Mouse (Mus musculus): ENCODE results near the gene Polg2. TPM values are rescaled to one million over a fixed set of nuclear protein-coding genes. Genes with fewer than 3 reads are reported as not detected.

The Polg2 gene
- total RNA-seq (2014; rRNA removed) (9.5 and 10.5 TPM in 2 replicates), polyA plus RNA-seq (2015; fragmentation: Nextera tagmentation; extraction: Ambion mirVana) (10.0 and 11.3 TPM in 2 replicates)

DNA sequence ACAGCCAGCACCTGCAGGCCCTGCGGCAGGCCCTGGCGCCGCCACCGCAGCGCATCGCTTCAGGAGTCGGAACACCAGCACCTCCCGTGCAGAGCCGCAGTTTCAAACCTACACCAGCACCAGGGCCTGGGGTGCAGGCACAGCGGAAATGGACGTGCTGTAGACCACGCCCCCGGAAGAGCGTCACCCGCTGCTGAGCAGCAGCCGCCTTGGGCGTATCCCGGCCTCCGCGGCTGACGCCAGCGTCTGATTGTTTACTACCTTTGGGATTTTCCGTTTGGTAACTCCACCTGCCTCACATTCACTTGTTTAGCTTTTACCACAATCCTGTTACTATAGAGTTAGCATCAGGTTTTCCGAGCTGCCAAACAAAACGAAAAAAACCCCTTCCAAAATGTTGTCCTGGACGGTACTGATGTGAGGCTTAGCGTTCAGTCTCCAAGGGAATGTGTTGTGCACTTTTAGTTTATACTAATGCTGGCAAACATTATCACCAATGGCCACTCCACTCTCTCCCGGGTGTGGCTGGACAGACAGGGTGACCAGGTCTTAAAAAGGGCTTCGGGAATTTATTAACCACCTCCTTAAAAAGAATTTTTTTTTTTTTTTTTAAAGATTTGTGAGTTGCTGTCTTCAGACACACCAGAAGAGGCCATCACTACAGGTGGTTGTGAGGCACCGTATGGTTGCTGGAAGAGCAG, at the start of gene Polg2:
Gene Polg2 (minus strand): TSS at position 150 of the 701 bp plus-strand sequence.
- peak within 1 kb of the TSS; percentile 87 for H3K4me2 ChIP-seq (ENCODE audit: low read depth)
- DNase-seq (peak; percentile 95), ATAC-seq (peak; percentile 99)
- H3K27ac ChIP-seq (ENCODE audit: low read depth, low read length), result peak within 1 kb of the TSS; percentile 88
- no peak for TF ChIP-seq CTCF (IDR thresholded peaks at IDR 0.05; ENCODE audit: low read depth)
- WGBS, result 2% methylated on average over 30 of the region's 30 CpGs
- peak within 1 kb of the TSS; percentile 72 for H3K4me3 ChIP-seq (ENCODE audit: low read depth, low read length)
- H3K36me3 ChIP-seq (ENCODE audit: insufficient read depth), result peaks cover 47% of the 10 kb centered on the region
- 0 out of 2 replicates have a peak, but pooled peaks cover 2% of the 10 kb centered on the region for H3K4me1 ChIP-seq (ENCODE audit: insufficient read depth)
- no peaks in the 10 kb centered on the region for H3K9me3 ChIP-seq (ENCODE audit: low read length)
- peak within 1 kb of the TSS; percentile 77 for H3K9ac ChIP-seq
- no peaks in the 10 kb centered on the region for H3K27me3 ChIP-seq (ENCODE audit: insufficient read depth, low read length)

DNA sequence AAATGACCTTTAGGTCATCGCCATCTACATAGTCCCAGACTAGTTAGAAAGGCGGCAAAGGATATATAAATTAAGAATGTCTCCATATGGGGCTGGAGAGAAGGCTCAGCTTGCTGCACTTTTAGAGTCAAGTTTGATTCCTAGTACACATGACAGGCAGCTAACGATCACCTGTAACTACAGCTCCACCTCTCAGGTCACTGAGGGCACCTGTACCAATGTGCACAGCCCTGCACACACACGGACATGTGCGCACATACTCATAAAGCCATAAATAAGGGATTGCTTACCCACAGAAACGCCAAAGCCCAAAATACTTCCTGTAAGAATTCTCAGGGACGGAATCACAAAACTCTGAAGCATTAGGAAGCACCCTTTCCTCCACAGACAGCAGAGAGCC, 48.7 kb upstream of the Polg2 start:
- TF ChIP-seq CTCF (IDR thresholded peaks at IDR 0.05; ENCODE audit: low read depth), result no peak
- Histone ChIP-seq H3K36me3 (ENCODE audit: insufficient read depth) (peaks cover 45% of the 10 kb centered on the region), H3K4me3 (ENCODE audit: low read depth, low read length) (no peak overlapping the region), H3K27ac (ENCODE audit: low read depth, low read length) (no peak overlapping the region), H3K4me2 (ENCODE audit: low read depth) (no peak overlapping the region), H3K27me3 (ENCODE audit: insufficient read depth, low read length) (no peaks in the 10 kb centered on the region), H3K9ac (no peak overlapping the region), H3K9me3 (ENCODE audit: low read length) (no peaks in the 10 kb centered on the region), H3K4me1 (ENCODE audit: insufficient read depth) (no peaks in the 10 kb centered on the region)
- no peak for ATAC-seq
- WGBS, result 96% methylated on average over 7 of the region's 7 CpGs
- no peak for DNase-seq

DNA sequence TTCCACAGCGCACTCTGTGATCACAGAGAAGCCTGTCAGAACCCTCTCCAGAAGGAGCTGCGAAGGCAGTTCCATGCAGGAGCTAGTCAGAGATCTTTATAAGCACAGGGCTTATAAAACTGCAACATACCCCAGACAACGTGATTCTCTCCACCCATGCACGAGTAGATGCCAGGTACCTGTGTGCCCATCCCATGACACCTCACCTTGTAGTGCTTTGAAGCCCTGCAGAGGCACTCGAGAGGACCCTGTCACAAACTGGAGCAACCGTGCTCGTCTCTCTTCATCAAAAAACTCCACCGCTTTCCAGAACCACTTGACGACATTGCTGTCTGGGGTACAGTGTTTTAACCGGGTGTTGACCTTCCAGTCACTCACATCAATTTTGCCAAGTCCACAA, 45.1 kb upstream of the Polg2 start:
- Histone ChIP-seq H3K4me2 (ENCODE audit: low read depth) (no peak overlapping the region), H3K27ac (ENCODE audit: low read depth, low read length) (no peak overlapping the region), H3K36me3 (ENCODE audit: insufficient read depth) (peaks cover 41% of the 10 kb centered on the region), H3K27me3 (ENCODE audit: insufficient read depth, low read length) (no peaks in the 10 kb centered on the region), H3K4me1 (ENCODE audit: insufficient read depth) (no peaks in the 10 kb centered on the region), H3K4me3 (ENCODE audit: low read depth, low read length) (no peak overlapping the region), H3K9ac (no peak overlapping the region), H3K9me3 (ENCODE audit: low read length) (no peaks in the 10 kb centered on the region)
- ATAC-seq (no peak), DNase-seq (no peak)
- no peak for TF ChIP-seq CTCF (IDR thresholded peaks at IDR 0.05; ENCODE audit: low read depth)
- 94% methylated on average over 10 of the region's 10 CpGs for WGBS

GRCm38 (mm10) chr11:106823741-106824140, 44.4 kb upstream of the Polg2 start:
- H3K36me3 ChIP-seq (ENCODE audit: insufficient read depth), result peaks cover 44% of the 10 kb centered on the region
- no peak overlapping the region for H3K9ac ChIP-seq
- H3K9me3 ChIP-seq (ENCODE audit: low read length), result no peaks in the 10 kb centered on the region
- no peaks in the 10 kb centered on the region for H3K27me3 ChIP-seq (ENCODE audit: insufficient read depth, low read length)
- TF ChIP-seq CTCF (IDR thresholded peaks at IDR 0.05; ENCODE audit: low read depth), result no peak
- no peak overlapping the region for H3K4me2 ChIP-seq (ENCODE audit: low read depth)
- 90% methylated on average over 8 of the region's 8 CpGs for WGBS
- no peak overlapping the region for H3K4me3 ChIP-seq (ENCODE audit: low read depth, low read length)
- no peak overlapping the region for H3K27ac ChIP-seq (ENCODE audit: low read depth, low read length)
- H3K4me1 ChIP-seq (ENCODE audit: insufficient read depth), result no peaks in the 10 kb centered on the region
- DNase-seq, result no peak
- ATAC-seq, result no peak

DNA sequence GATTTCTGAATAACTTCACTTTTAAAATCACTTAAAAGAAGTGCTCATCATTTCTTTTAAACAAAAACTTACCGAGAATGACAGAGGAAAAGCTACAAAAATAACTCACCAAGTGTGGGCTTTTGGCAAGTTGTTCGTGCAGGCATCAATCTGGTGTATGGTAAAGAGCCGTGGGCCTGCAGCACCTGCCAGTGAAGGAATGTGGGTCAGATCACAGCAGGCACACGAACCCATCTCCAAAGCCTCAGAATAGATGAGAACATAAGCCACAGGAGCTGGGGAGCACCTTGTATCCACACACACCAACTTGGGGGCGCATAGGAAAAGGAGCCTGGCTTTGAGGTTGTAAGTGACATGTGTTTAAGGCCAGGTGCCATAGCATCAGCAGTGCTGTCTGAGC, 43.6 kb upstream of the Polg2 start:
- 57% methylated on average over 5 of the region's 5 CpGs for WGBS
- ATAC-seq, result no peak
- Histone ChIP-seq H3K4me1 (ENCODE audit: insufficient read depth) (no peaks in the 10 kb centered on the region; the same call in 1 of the 2 replicates), H3K36me3 (ENCODE audit: insufficient read depth) (peaks cover 36% of the 10 kb centered on the region), H3K9ac (no peak overlapping the region), H3K9me3 (ENCODE audit: low read length) (no peaks in the 10 kb centered on the region), H3K4me3 (ENCODE audit: low read depth, low read length) (no peak overlapping the region), H3K4me2 (ENCODE audit: low read depth) (no peak overlapping the region), H3K27ac (ENCODE audit: low read depth, low read length) (no peak overlapping the region), H3K27me3 (ENCODE audit: insufficient read depth, low read length) (no peaks in the 10 kb centered on the region)
- no peak for TF ChIP-seq CTCF (IDR thresholded peaks at IDR 0.05; ENCODE audit: low read depth)
- no peak for DNase-seq

- ATAC-seq (no peak), DNase-seq (no peak)
- Histone ChIP-seq H3K4me3 (ENCODE audit: low read depth, low read length) (no peak overlapping the region), H3K4me1 (ENCODE audit: insufficient read depth) (no peaks in the 10 kb centered on the region; the same call in 1 of the 2 replicates), H3K27me3 (ENCODE audit: insufficient read depth, low read length) (no peaks in the 10 kb centered on the region), H3K36me3 (ENCODE audit: insufficient read depth) (peaks cover 36% of the 10 kb centered on the region), H3K4me2 (ENCODE audit: low read depth) (no peak overlapping the region), H3K9ac (no peak overlapping the region), H3K27ac (ENCODE audit: low read depth, low read length) (no peak overlapping the region), H3K9me3 (ENCODE audit: low read length) (no peaks in the 10 kb centered on the region)
- no peak for TF ChIP-seq CTCF (IDR thresholded peaks at IDR 0.05; ENCODE audit: low read depth)
- 89% methylated on average over 8 of the region's 8 CpGs for WGBS
Observed at GRCm38 (mm10) chr11:106822491-106822890, 43.2 kb upstream of the Polg2 start.

GRCm38 (mm10) chr11:106821397-106821796, 42.1 kb upstream of the Polg2 start:
- no peak overlapping the region for H3K9ac ChIP-seq
- peaks cover 40% of the 10 kb centered on the region for H3K36me3 ChIP-seq (ENCODE audit: insufficient read depth)
- H3K4me3 ChIP-seq (ENCODE audit: low read depth, low read length), result no peak overlapping the region
- H3K4me2 ChIP-seq (ENCODE audit: low read depth), result no peak overlapping the region
- ATAC-seq (no peak), DNase-seq (no peak)
- H3K27ac ChIP-seq (ENCODE audit: low read depth, low read length), result no peak overlapping the region
- no peak for TF ChIP-seq CTCF (IDR thresholded peaks at IDR 0.05; ENCODE audit: low read depth)
- H3K9me3 ChIP-seq (ENCODE audit: low read length), result no peaks in the 10 kb centered on the region
- 86% methylated on average over 6 of the region's 6 CpGs for WGBS
- H3K4me1 ChIP-seq (ENCODE audit: insufficient read depth), result no peaks in the 10 kb centered on the region; the same call in 1 of the 2 replicates
- no peaks in the 10 kb centered on the region for H3K27me3 ChIP-seq (ENCODE audit: insufficient read depth, low read length)
